Mouse (Mus musculus): ENCODE measurements at regions not wholly inside any gene's neighbourhood (a gene's known extent, or its start where the extent isn't known, plus 50 kb on each side); places are given as distances from the start of the nearest gene placed in this dataset.

- H3K36me3 ChIP-seq (replicated peaks), result no peaks in the 10 kb centered on the region
- H3K27me3 ChIP-seq (ENCODE audit: insufficient read depth, low read length), result no peaks in the 10 kb centered on the region
- H3K4me1 ChIP-seq (ENCODE audit: insufficient read depth, low read depth, low read length), result no peaks in the 10 kb centered on the region
- no peak overlapping the region for H3K4me3 ChIP-seq (ENCODE audit: low read depth, low read length)
- TF ChIP-seq CTCF (IDR thresholded peaks at IDR 0.05; ENCODE audit: low read depth, low read length) (no peak), TAL1 (conservative IDR thresholded peaks at IDR 0.05; ENCODE audit: low read depth, low read length) (no peak), GATA2 (IDR thresholded peaks at IDR 0.05; ENCODE audit: borderline replicate concordance, low read depth, low read length) (no peak), POLR2AphosphoS5 (IDR thresholded peaks at IDR 0.05; ENCODE audit: insufficient replicate concordance, low read depth, low read length) (no peak), GATA1 (IDR thresholded peaks at IDR 0.05; ENCODE audit: borderline replicate concordance, low read length) (no peak)
- ATAC-seq (ENCODE audit: extremely low read depth, insufficient number of reproducible peaks, low FRiP score, poor library complexity, severe bottlenecking) (no peak), DNase-seq (ENCODE audit: low spot score) (no peak)
- no peaks in the 10 kb centered on the region for H3K9me3 ChIP-seq (replicated peaks)
Observed at GRCm38 (mm10) chr4:12781969-12782904, 610.4 kb upstream of the Fam92a start.

GRCm38 (mm10) chr4:12780254-12780653, 608.4 kb upstream of the Fam92a start:
- no peaks in the 10 kb centered on the region for H3K9me3 ChIP-seq (replicated peaks)
- ATAC-seq (ENCODE audit: extremely low read depth, insufficient number of reproducible peaks, low FRiP score, poor library complexity, severe bottlenecking) (no peak), DNase-seq (ENCODE audit: low spot score) (no peak)
- no peaks in the 10 kb centered on the region for H3K4me1 ChIP-seq (ENCODE audit: insufficient read depth, low read depth, low read length)
- H3K27me3 ChIP-seq (ENCODE audit: insufficient read depth, low read length), result no peaks in the 10 kb centered on the region
- TF ChIP-seq GATA2 (IDR thresholded peaks at IDR 0.05; ENCODE audit: borderline replicate concordance, low read depth, low read length) (no peak), GATA1 (IDR thresholded peaks at IDR 0.05; ENCODE audit: borderline replicate concordance, low read length) (no peak), CTCF (IDR thresholded peaks at IDR 0.05; ENCODE audit: low read depth, low read length) (no peak), TAL1 (conservative IDR thresholded peaks at IDR 0.05; ENCODE audit: low read depth, low read length) (no peak), POLR2AphosphoS5 (IDR thresholded peaks at IDR 0.05; ENCODE audit: insufficient replicate concordance, low read depth, low read length) (no peak)
- H3K4me3 ChIP-seq (ENCODE audit: low read depth, low read length), result no peak overlapping the region
- no peaks in the 10 kb centered on the region for H3K36me3 ChIP-seq (replicated peaks)

GRCm38 (mm10) chr4:12779211-12779610, 607.4 kb upstream of the Fam92a start:
- no peak for ATAC-seq (ENCODE audit: extremely low read depth, insufficient number of reproducible peaks, low FRiP score, poor library complexity, severe bottlenecking)
- no peak overlapping the region for H3K4me3 ChIP-seq (ENCODE audit: low read depth, low read length)
- H3K36me3 ChIP-seq (replicated peaks), result no peaks in the 10 kb centered on the region
- no peaks in the 10 kb centered on the region for H3K4me1 ChIP-seq (ENCODE audit: insufficient read depth, low read depth, low read length)
- no peaks in the 10 kb centered on the region for H3K9me3 ChIP-seq (replicated peaks)
- DNase-seq (ENCODE audit: low spot score), result no peak
- no peaks in the 10 kb centered on the region for H3K27me3 ChIP-seq (ENCODE audit: insufficient read depth, low read length)
- no peak for TF ChIP-seq GATA2 (IDR thresholded peaks at IDR 0.05; ENCODE audit: borderline replicate concordance, low read depth, low read length)
- no peak for TF ChIP-seq CTCF (IDR thresholded peaks at IDR 0.05; ENCODE audit: low read depth, low read length)
- no peak for TF ChIP-seq GATA1 (IDR thresholded peaks at IDR 0.05; ENCODE audit: borderline replicate concordance, low read length)
- no peak for TF ChIP-seq POLR2AphosphoS5 (IDR thresholded peaks at IDR 0.05; ENCODE audit: insufficient replicate concordance, low read depth, low read length)
- TF ChIP-seq TAL1 (conservative IDR thresholded peaks at IDR 0.05; ENCODE audit: low read depth, low read length), result no peak

GRCm38 (mm10) chr4:12778163-12778562, 606.3 kb upstream of the Fam92a start:
- no peaks in the 10 kb centered on the region for H3K36me3 ChIP-seq (replicated peaks)
- no peaks in the 10 kb centered on the region for H3K27me3 ChIP-seq (ENCODE audit: insufficient read depth, low read length)
- ATAC-seq (ENCODE audit: extremely low read depth, insufficient number of reproducible peaks, low FRiP score, poor library complexity, severe bottlenecking), result no peak

GRCm38 (mm10) chr4:12776217-12776578, 604.4 kb upstream of the Fam92a start:
- no peaks in the 10 kb centered on the region for H3K27me3 ChIP-seq (ENCODE audit: insufficient read depth, low read length)
- no peak overlapping the region for H3K4me3 ChIP-seq (ENCODE audit: low read depth, low read length)
- DNase-seq (ENCODE audit: low spot score) (no peak), ATAC-seq (ENCODE audit: extremely low read depth, insufficient number of reproducible peaks, low FRiP score, poor library complexity, severe bottlenecking) (no peak)
- no peaks in the 10 kb centered on the region for H3K36me3 ChIP-seq (replicated peaks)
- H3K4me1 ChIP-seq (ENCODE audit: insufficient read depth, low read depth, low read length), result no peaks in the 10 kb centered on the region
- H3K9me3 ChIP-seq (replicated peaks), result no peaks in the 10 kb centered on the region
- TF ChIP-seq CTCF (IDR thresholded peaks at IDR 0.05; ENCODE audit: low read depth, low read length) (no peak), TAL1 (conservative IDR thresholded peaks at IDR 0.05; ENCODE audit: low read depth, low read length) (no peak), POLR2AphosphoS5 (IDR thresholded peaks at IDR 0.05; ENCODE audit: insufficient replicate concordance, low read depth, low read length) (no peak), GATA1 (IDR thresholded peaks at IDR 0.05; ENCODE audit: borderline replicate concordance, low read length) (no peak), GATA2 (IDR thresholded peaks at IDR 0.05; ENCODE audit: borderline replicate concordance, low read depth, low read length) (no peak)

More at GRCm38 (mm10) chr4:12778163-12778562, 606.3 kb upstream of the Fam92a start:
- Histone ChIP-seq H3K9me3 (replicated peaks) (no peaks in the 10 kb centered on the region), H3K4me1 (ENCODE audit: insufficient read depth, low read depth, low read length) (no peaks in the 10 kb centered on the region), H3K4me3 (ENCODE audit: low read depth, low read length) (no peak overlapping the region)
- no peak for DNase-seq (ENCODE audit: low spot score)
- TF ChIP-seq CTCF (IDR thresholded peaks at IDR 0.05; ENCODE audit: low read depth, low read length), result no peak
- no peak for TF ChIP-seq GATA1 (IDR thresholded peaks at IDR 0.05; ENCODE audit: borderline replicate concordance, low read length)
- TF ChIP-seq POLR2AphosphoS5 (IDR thresholded peaks at IDR 0.05; ENCODE audit: insufficient replicate concordance, low read depth, low read length), result no peak
- TF ChIP-seq TAL1 (conservative IDR thresholded peaks at IDR 0.05; ENCODE audit: low read depth, low read length), result no peak

DNA sequence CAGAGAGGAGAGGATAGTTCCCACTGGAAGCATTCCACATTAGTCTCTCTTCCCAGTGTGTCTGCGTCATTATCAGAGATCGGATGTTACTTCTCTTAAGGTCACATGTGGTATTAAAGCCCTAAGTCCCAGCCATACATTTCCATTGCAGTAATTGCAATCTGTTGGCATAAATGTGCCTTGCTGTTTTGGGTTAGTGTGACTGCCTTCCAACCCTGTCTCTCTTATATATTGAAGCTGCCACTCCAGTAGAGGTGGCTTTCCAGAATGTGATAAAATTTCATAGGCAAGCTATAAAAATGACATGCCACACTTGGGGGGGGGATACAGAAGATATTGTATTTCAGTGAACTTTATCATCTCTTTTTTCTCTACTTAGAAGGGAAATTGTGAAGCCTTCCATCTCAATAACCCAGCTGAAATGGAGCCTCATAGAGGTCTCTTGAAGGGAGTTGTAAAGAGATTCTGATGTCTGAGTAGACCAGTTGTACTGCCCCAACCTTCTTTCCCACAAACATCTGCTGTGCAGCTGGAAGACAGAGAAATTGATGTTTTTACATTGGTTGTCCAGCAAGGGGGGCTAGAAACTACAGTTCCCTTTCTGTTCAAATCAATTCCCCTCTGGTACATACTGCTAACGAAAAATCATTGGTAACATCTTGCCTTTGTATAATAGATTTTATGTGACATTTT, 603.9 kb upstream of the Fam92a start:
- Histone ChIP-seq H3K27me3 (ENCODE audit: insufficient read depth, low read length) (no peaks in the 10 kb centered on the region), H3K36me3 (replicated peaks) (no peaks in the 10 kb centered on the region), H3K4me3 (ENCODE audit: low read depth, low read length) (no peak overlapping the region), H3K9me3 (replicated peaks) (no peaks in the 10 kb centered on the region), H3K4me1 (ENCODE audit: insufficient read depth, low read depth, low read length) (no peaks in the 10 kb centered on the region)
- ATAC-seq (ENCODE audit: extremely low read depth, insufficient number of reproducible peaks, low FRiP score, poor library complexity, severe bottlenecking) (no peak), DNase-seq (ENCODE audit: low spot score) (no peak)
- TF ChIP-seq CTCF (IDR thresholded peaks at IDR 0.05; ENCODE audit: low read depth, low read length), result no peak
- no peak for TF ChIP-seq POLR2AphosphoS5 (IDR thresholded peaks at IDR 0.05; ENCODE audit: insufficient replicate concordance, low read depth, low read length)
- TF ChIP-seq GATA2 (IDR thresholded peaks at IDR 0.05; ENCODE audit: borderline replicate concordance, low read depth, low read length), result no peak
- no peak for TF ChIP-seq TAL1 (conservative IDR thresholded peaks at IDR 0.05; ENCODE audit: low read depth, low read length)
- no peak for TF ChIP-seq GATA1 (IDR thresholded peaks at IDR 0.05; ENCODE audit: borderline replicate concordance, low read length)
